Mouse (Mus musculus): ENCODE measurements around the gene Fgd3.

Gene Fgd3

GRCm38 (mm10) chr13:49248923-49249322 is 71.2 kb downstream of the Fgd3 start:
- no peak for DNase-seq (ENCODE audit: low read depth, low spot score)

- DNase-seq (ENCODE audit: low read depth, low spot score) = peak; percentile 43
Observed at GRCm38 (mm10) chr13:49248467-49248862, 71.6 kb downstream of the Fgd3 start, which contains the start of gene Susd3. TSS of gene Susd3 (minus strand) at chr13:49248706.

- peak; percentile 40 for DNase-seq (ENCODE audit: low read depth, low spot score)
Observed at GRCm38 (mm10) chr13:49247740-49248466, 72.2 kb downstream of the Fgd3 start.

- no peak for DNase-seq (ENCODE audit: low read depth, low spot score)
Observed at GRCm38 (mm10) chr13:49247232-49247739, 72.8 kb downstream of the Fgd3 start.

GRCm38 (mm10) chr13:49246626-49247025 is 73.5 kb downstream of the Fgd3 start:
- no peak for DNase-seq (ENCODE audit: low read depth, low spot score)

GRCm38 (mm10) chr13:49246011-49246410 is 74.1 kb downstream of the Fgd3 start:
- no peak for DNase-seq (ENCODE audit: low read depth, low spot score)

GRCm38 (mm10) chr13:49245251-49245650 is 74.9 kb downstream of the Fgd3 start:
- DNase-seq (ENCODE audit: low read depth, low spot score) = no peak

- no peak for DNase-seq (ENCODE audit: low read depth, low spot score)
Observed at GRCm38 (mm10) chr13:49243492-49243891, 76.6 kb downstream of the Fgd3 start.

GRCm38 (mm10) chr13:49242321-49243065 is 77.6 kb downstream of the Fgd3 start:
- DNase-seq (ENCODE audit: low read depth, low spot score) = no peak

GRCm38 (mm10) chr13:49238737-49239136 is 81.4 kb downstream of the Fgd3 start:
- DNase-seq (ENCODE audit: low read depth, low spot score) = no peak

GRCm38 (mm10) chr13:49237617-49238016 is 82.5 kb downstream of the Fgd3 start:
- no peak for DNase-seq (ENCODE audit: low read depth, low spot score)

- DNase-seq (ENCODE audit: low read depth, low spot score) = no peak
Observed at GRCm38 (mm10) chr13:49234711-49235110, 85.4 kb downstream of the Fgd3 start.

GRCm38 (mm10) chr13:49233792-49234572 is 86.1 kb downstream of the Fgd3 start:
- DNase-seq (ENCODE audit: low read depth, low spot score) = no peak

GRCm38 (mm10) chr13:49225633-49226032 is 94.5 kb downstream of the Fgd3 start:
- DNase-seq (ENCODE audit: low read depth, low spot score) = no peak

- no peak for DNase-seq (ENCODE audit: low read depth, low spot score)
Observed at GRCm38 (mm10) chr13:49225159-49225558, 95.0 kb downstream of the Fgd3 start.

GRCm38 (mm10) chr13:49224729-49225128 is 95.4 kb downstream of the Fgd3 start:
- DNase-seq (ENCODE audit: low read depth, low spot score) = no peak

GRCm38 (mm10) chr13:49224314-49224713 is 95.8 kb downstream of the Fgd3 start:
- no peak for DNase-seq (ENCODE audit: low read depth, low spot score)

GRCm38 (mm10) chr13:49220912-49221311 is 99.2 kb downstream of the Fgd3 start:
- DNase-seq (ENCODE audit: low read depth, low spot score) = no peak

GRCm38 (mm10) chr13:49219367-49219766 is 100.7 kb downstream of the Fgd3 start:
- no peak for DNase-seq (ENCODE audit: low read depth, low spot score)

- DNase-seq (ENCODE audit: low read depth, low spot score) = peak; percentile 68
Observed at GRCm38 (mm10) chr13:49218651-49219050, 101.5 kb downstream of the Fgd3 start.

GRCm38 (mm10) chr13:49216808-49217561 is 103.1 kb downstream of the Fgd3 start:
- DNase-seq (ENCODE audit: low read depth, low spot score) = no peak
